Mouse (Mus musculus) layer of hippocampus, postnatal 10 days (tissue): ENCODE measurements around the gene Uba3. TPM values are rescaled to one million over a fixed set of nuclear protein-coding genes. Genes with fewer than 3 reads are reported as not detected.
A peak's percentile ranks its signal among the peaks of the same experiment; 100 is the strongest.

Source experiments
- DNase-seq, 2 experiments: peaks; one replicate each; pipeline ENCODE4 v3.0.0; 2021; ENCODE audit warnings: low spot score in 2 of 2
- total RNA-seq, 2 experiments: library from RNA; stranded (reverse); gene quantifications; 2 replicates each; pipeline ENCODE4 v1.2.3; 2021

Uba3 gene
- total RNA-seq, 2 experiments from 2014 or later, result 65.5 to 68.5 TPM

GRCm38 (mm10) chr6:97210962-97211601 is 5.6 kb upstream of the Uba3 start:
- no peak for DNase-seq

- peak; percentile 79 to 87 for DNase-seq
Measured at GRCm38 (mm10) chr6:97210191-97210961, 4.9 kb upstream of the Uba3 start, which contains the start of gene Arl6ip5. Arl6ip5 (plus strand) TSS chr6:97210689.

GRCm38 (mm10) chr6:97209751-97210150 is 4.3 kb upstream of the Uba3 start:
- no peak for DNase-seq

- DNase-seq, result no peak
Measured at GRCm38 (mm10) chr6:97209201-97209600, 3.8 kb upstream of the Uba3 start.

- no peak for DNase-seq
Measured at GRCm38 (mm10) chr6:97208406-97208805, 3.0 kb upstream of the Uba3 start.

GRCm38 (mm10) chr6:97207085-97207484 is 1.6 kb upstream of the Uba3 start:
- DNase-seq, result no peak

- peak in 1 of 2 experiments; percentile 49 for DNase-seq
Measured at GRCm38 (mm10) chr6:97204952-97205351, 495 bp downstream of the Uba3 start.

- DNase-seq, result no peak
Measured at GRCm38 (mm10) chr6:97204252-97204869, 1.1 kb downstream of the Uba3 start.

- no peak for DNase-seq
Measured at GRCm38 (mm10) chr6:97202477-97202876, 3.0 kb downstream of the Uba3 start.

- no peak for DNase-seq
Measured at GRCm38 (mm10) chr6:97200437-97200836, 5.0 kb downstream of the Uba3 start.

GRCm38 (mm10) chr6:97179367-97179828 is 26.0 kb downstream of the Uba3 start:
- DNase-seq, result no peak

- DNase-seq, result peak; percentile 90 to 96
Measured at GRCm38 (mm10) chr6:97178491-97179366, 26.7 kb downstream of the Uba3 start, which contains the start of gene Tmf1. Tmf1 (minus strand) TSS chr6:97179122.

GRCm38 (mm10) chr6:97175716-97176115 is 29.7 kb downstream of the Uba3 start:
- peak in 1 of 2 experiments; percentile 17 for DNase-seq

- DNase-seq, result no peak
Measured at GRCm38 (mm10) chr6:97150156-97150555, 55.3 kb downstream of the Uba3 start.

- no peak for DNase-seq
Measured at GRCm38 (mm10) chr6:97149721-97150120, 55.7 kb downstream of the Uba3 start.

GRCm38 (mm10) chr6:97148383-97149251 is 56.8 kb downstream of the Uba3 start, which contains the start of gene Eogt:
Eogt (minus strand) TSS chr6:97149182.
- peak; percentile 66 to 77 for DNase-seq

- DNase-seq, result peak; percentile 54 to 58
Measured at GRCm38 (mm10) chr6:97147755-97148382, 57.6 kb downstream of the Uba3 start.

- DNase-seq, result no peak
Measured at GRCm38 (mm10) chr6:97145156-97145555, 60.3 kb downstream of the Uba3 start.

GRCm38 (mm10) chr6:97144359-97144758 is 61.1 kb downstream of the Uba3 start:
- peak in 1 of 2 experiments; percentile 22 for DNase-seq
